Mouse (Mus musculus): Measurements from ENCODE around the gene Ing4.
"Not testable (repeated sequence)": the region's sequence is repeated elsewhere in the genome, so short reads cannot be mapped to it uniquely, and the experiment has no call there.

Ing4 gene

GRCm38 (mm10) chr6:125041047-125041446 is 1.5 kb downstream of the Ing4 start:
- no peak for DNase-seq (ENCODE audit: low spot score)

- DNase-seq (ENCODE audit: low spot score) = no peak
These were observed 2.5 kb downstream of the Ing4 start for GRCm38 (mm10) chr6:125042081-125042480.

- DNase-seq (ENCODE audit: low spot score) = peak; percentile 68
These were observed 7.1 kb downstream of the Ing4 start for GRCm38 (mm10) chr6:125046691-125047090.

GRCm38 (mm10) chr6:125049678-125050077 is 10.1 kb downstream of the Ing4 start, which contains the start of gene Acrbp:
TSS of gene Acrbp (plus strand) at chr6:125049689.
- DNase-seq (ENCODE audit: low spot score) = no peak

- DNase-seq (ENCODE audit: low spot score) = peak; percentile 32
These were observed 11.7 kb downstream of the Ing4 start for GRCm38 (mm10) chr6:125051237-125051636.

GRCm38 (mm10) chr6:125061493-125061892 is 21.9 kb downstream of the Ing4 start:
- DNase-seq (ENCODE audit: low spot score) = no peak

GRCm38 (mm10) chr6:125062511-125062910 is 23.0 kb downstream of the Ing4 start:
- DNase-seq (ENCODE audit: low spot score) = no peak

GRCm38 (mm10) chr6:125063906-125064305 is 24.3 kb downstream of the Ing4 start:
- DNase-seq (ENCODE audit: low spot score) = no peak

GRCm38 (mm10) chr6:125065223-125065622 is 25.7 kb downstream of the Ing4 start:
- DNase-seq (ENCODE audit: low spot score) = not testable (repeated sequence)

- peak; percentile 74 for DNase-seq (ENCODE audit: low spot score)
These were observed 28.0 kb downstream of the Ing4 start, which contains the start of gene Lpar5 for GRCm38 (mm10) chr6:125067571-125067995. TSS of gene Lpar5 (plus strand) at chr6:125067920.

- DNase-seq (ENCODE audit: low spot score) = peak; percentile 75
These were observed 31.8 kb downstream of the Ing4 start for GRCm38 (mm10) chr6:125071170-125071895.

- no peak for DNase-seq (ENCODE audit: low spot score)
These were observed 32.3 kb downstream of the Ing4 start for GRCm38 (mm10) chr6:125071896-125072279.

GRCm38 (mm10) chr6:125073825-125074224 is 34.3 kb downstream of the Ing4 start:
- peak; percentile 28 for DNase-seq (ENCODE audit: low spot score)

GRCm38 (mm10) chr6:125081394-125081793 is 41.8 kb downstream of the Ing4 start:
- no peak for DNase-seq (ENCODE audit: low spot score)

GRCm38 (mm10) chr6:125081797-125082560 is 42.4 kb downstream of the Ing4 start:
- no peak for DNase-seq (ENCODE audit: low spot score)

- no peak for DNase-seq (ENCODE audit: low spot score)
These were observed 43.3 kb downstream of the Ing4 start for GRCm38 (mm10) chr6:125082801-125083386.

- peak; percentile 71 for DNase-seq (ENCODE audit: low spot score)
These were observed 44.9 kb downstream of the Ing4 start for GRCm38 (mm10) chr6:125084424-125084823.

GRCm38 (mm10) chr6:125087937-125088336 is 48.4 kb downstream of the Ing4 start:
- DNase-seq (ENCODE audit: low spot score) = no peak

- no peak for DNase-seq (ENCODE audit: low spot score)
These were observed 49.2 kb downstream of the Ing4 start for GRCm38 (mm10) chr6:125088561-125089321.

GRCm38 (mm10) chr6:125089521-125090321 is 50.2 kb downstream of the Ing4 start:
- DNase-seq (ENCODE audit: low spot score) = no peak

Measured in T-cell, adult 2 months (primary cell).